Mouse (Mus musculus): ENCODE data around the gene Mrpl18. TPM values are rescaled to one million over a fixed set of nuclear protein-coding genes. Genes with fewer than 3 reads are reported as not detected.

Mrpl18 gene
- polyA plus RNA-seq, 1 experiment from 2014 or later, result 158 TPM

DNA sequence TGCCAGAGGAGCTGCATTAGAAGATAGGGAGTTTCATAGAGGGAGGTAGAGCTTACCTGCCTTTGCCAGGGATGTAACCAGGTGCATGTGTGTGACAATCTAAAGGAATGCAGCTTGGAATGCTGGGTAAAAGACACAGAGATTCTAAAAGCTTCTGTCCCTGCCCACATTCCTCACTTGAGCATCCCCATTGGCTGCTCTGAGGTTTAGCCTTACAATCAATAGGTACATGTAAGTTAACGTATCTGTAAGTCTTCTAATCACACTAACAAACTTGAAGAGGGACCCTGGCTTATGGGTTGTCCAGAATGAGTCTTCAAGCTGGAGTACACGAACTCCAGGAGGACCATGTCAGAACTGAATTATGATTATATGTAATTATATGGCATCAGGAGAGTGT lies 48.1 kb downstream of the Mrpl18 start, which contains the start of gene Mas1:
Gene Mas1, minus strand, starts transcription at position 101 of the 400 bp plus-strand sequence.
- Histone ChIP-seq H3K36me3 (ENCODE audit: insufficient read depth, low read length) (no peaks in the 10 kb centered on the region), H3K4me1 (ENCODE audit: insufficient read depth, low read length) (no peaks in the 10 kb centered on the region; the same call in 1 of the 2 replicates), H3K9ac (replicated peaks; ENCODE audit: low read length) (no peak within 1 kb of the TSS), H3K27me3 (ENCODE audit: insufficient read depth, low read length) (no peaks in the 10 kb centered on the region), H3K4me3 (ENCODE audit: low read length) (no peak within 1 kb of the TSS), H3K27ac (ENCODE audit: low read length) (no peak within 1 kb of the TSS), H3K4me2 (replicated peaks; ENCODE audit: low read depth, low read length) (no peak within 1 kb of the TSS), H3K9me3 (ENCODE audit: low read length) (no peaks in the 10 kb centered on the region)
- 44% methylated on average over 2 of the region's 2 CpGs for WGBS
- ATAC-seq (ENCODE audit: low FRiP score, low TSS enrichment), result no peak

GRCm38 (mm10) chr17:12866853-12867252 lies 49.3 kb downstream of the Mrpl18 start:
- no peak overlapping the region for H3K4me3 ChIP-seq (ENCODE audit: low read length)
- no peaks in the 10 kb centered on the region for H3K9me3 ChIP-seq (ENCODE audit: low read length)
- no peaks in the 10 kb centered on the region for H3K27me3 ChIP-seq (ENCODE audit: insufficient read depth, low read length)
- H3K36me3 ChIP-seq (ENCODE audit: insufficient read depth, low read length), result no peaks in the 10 kb centered on the region
- no peak for ATAC-seq (ENCODE audit: low FRiP score, low TSS enrichment)
- no peak overlapping the region for H3K4me2 ChIP-seq (replicated peaks; ENCODE audit: low read depth, low read length)
- 83% methylated on average over 10 of the region's 10 CpGs for whole genome bisulfite sequencing
- no peak overlapping the region for H3K9ac ChIP-seq (replicated peaks; ENCODE audit: low read length)
- H3K4me1 ChIP-seq (ENCODE audit: insufficient read depth, low read length), result no peaks in the 10 kb centered on the region
- no peak overlapping the region for H3K27ac ChIP-seq (ENCODE audit: low read length)

- H3K4me2 ChIP-seq (replicated peaks; ENCODE audit: low read depth, low read length), result no peak overlapping the region
- H3K36me3 ChIP-seq (ENCODE audit: insufficient read depth, low read length), result no peaks in the 10 kb centered on the region
- 82% methylated on average over 3 of the region's 3 CpGs for WGBS
- H3K9ac ChIP-seq (replicated peaks; ENCODE audit: low read length), result no peak overlapping the region
- no peaks in the 10 kb centered on the region for H3K9me3 ChIP-seq (ENCODE audit: low read length)
- no peaks in the 10 kb centered on the region for H3K27me3 ChIP-seq (ENCODE audit: insufficient read depth, low read length)
- H3K4me1 ChIP-seq (ENCODE audit: insufficient read depth, low read length), result no peaks in the 10 kb centered on the region
- no peak for ATAC-seq (ENCODE audit: low FRiP score, low TSS enrichment)
- no peak overlapping the region for H3K4me3 ChIP-seq (ENCODE audit: low read length)
- no peak overlapping the region for H3K27ac ChIP-seq (ENCODE audit: low read length)
These were observed 50.7 kb downstream of the Mrpl18 start for GRCm38 (mm10) chr17:12865407-12865806.

- Histone ChIP-seq H3K4me1 (ENCODE audit: insufficient read depth, low read length) (no peaks in the 10 kb centered on the region), H3K36me3 (ENCODE audit: insufficient read depth, low read length) (no peaks in the 10 kb centered on the region), H3K4me3 (ENCODE audit: low read length) (no peak overlapping the region), H3K27me3 (ENCODE audit: insufficient read depth, low read length) (no peaks in the 10 kb centered on the region), H3K4me2 (replicated peaks; ENCODE audit: low read depth, low read length) (no peak overlapping the region), H3K9me3 (ENCODE audit: low read length) (no peaks in the 10 kb centered on the region), H3K9ac (replicated peaks; ENCODE audit: low read length) (no peak overlapping the region), H3K27ac (ENCODE audit: low read length) (no peak overlapping the region)
- no peak for ATAC-seq (ENCODE audit: low FRiP score, low TSS enrichment)
These were observed 52.0 kb downstream of the Mrpl18 start for GRCm38 (mm10) chr17:12864111-12864510.

Small RNA genes lying within 50 kb of the gene (microRNA-seq; reads per million reads assigned to microRNA genes)
- not detected for gene Gm24085

Other genes starting within 250 kb of the Mrpl18 start
- gene Slc22a1, start 240.5 kb downstream of the Mrpl18 start, polyA plus RNA-seq (2015; fragmentation: Nextera tagmentation; extraction: Ambion mirVana), result 18.2 and 21.0 TPM in 2 replicates
- gene Igf2r, start 146.7 kb downstream of the Mrpl18 start, polyA plus RNA-seq (2015; fragmentation: Nextera tagmentation; extraction: Ambion mirVana), result 32.1 and 33.6 TPM in 2 replicates
- 0.61 and 0.89 TPM in 2 replicates for gene Mas1, start 48.2 kb downstream of the Mrpl18 start, polyA plus RNA-seq (2015; fragmentation: Nextera tagmentation; extraction: Ambion mirVana)
- gene Mrgprh, start 40.3 kb downstream of the Mrpl18 start, polyA plus RNA-seq (2015; fragmentation: Nextera tagmentation; extraction: Ambion mirVana), result not detected in 2 replicates
- 0.64 and 1.3 TPM in 2 replicates for gene Pnldc1, start 6.1 kb downstream of the Mrpl18 start, polyA plus RNA-seq (2015; fragmentation: Nextera tagmentation; extraction: Ambion mirVana)
- gene Tcp1, start 644 bp downstream of the Mrpl18 start, polyA plus RNA-seq (2015; fragmentation: Nextera tagmentation; extraction: Ambion mirVana), result 383 and 391 TPM in 2 replicates
- 4.7 and 5.0 TPM in 2 replicates for gene Acat3, start 24.3 kb upstream of the Mrpl18 start, polyA plus RNA-seq (2015; fragmentation: Nextera tagmentation; extraction: Ambion mirVana)
- gene Acat2, start 44.4 kb upstream of the Mrpl18 start, polyA plus RNA-seq (2015; fragmentation: Nextera tagmentation; extraction: Ambion mirVana), result 134 and 136 TPM in 2 replicates
- 124 and 135 TPM in 2 replicates for gene Wtap, start 77.8 kb upstream of the Mrpl18 start, polyA plus RNA-seq (2015; fragmentation: Nextera tagmentation; extraction: Ambion mirVana)
- 178 and 179 TPM in 2 replicates for gene Sod2, start 90.5 kb upstream of the Mrpl18 start, polyA plus RNA-seq (2015; fragmentation: Nextera tagmentation; extraction: Ambion mirVana)
- gene Gpr31b, start 136.0 kb upstream of the Mrpl18 start, polyA plus RNA-seq (2015; fragmentation: Nextera tagmentation; extraction: Ambion mirVana), result not detected in 2 replicates
- gene Tcp10b, start 144.8 kb upstream of the Mrpl18 start, polyA plus RNA-seq (2015; fragmentation: Nextera tagmentation; extraction: Ambion mirVana), result 0.09 TPM in 1 of 2 replicates, not detected in the other
- 0.10 TPM in 1 of 2 replicates, not detected in the other for gene Unc93a, start 215.5 kb upstream of the Mrpl18 start, polyA plus RNA-seq (2015; fragmentation: Nextera tagmentation; extraction: Ambion mirVana)